Mouse (Mus musculus): ENCODE results near the gene Tceal6. TPM values are rescaled to one million over a fixed set of nuclear protein-coding genes. Genes with fewer than 3 reads are reported as not detected.
"Not testable (repeated sequence)": the region's sequence is repeated elsewhere in the genome, so short reads cannot be mapped to it uniquely, and the experiment has no call there.

The Tceal6 gene
- total RNA-seq (2017) = not detected in 2 replicates

DNA sequence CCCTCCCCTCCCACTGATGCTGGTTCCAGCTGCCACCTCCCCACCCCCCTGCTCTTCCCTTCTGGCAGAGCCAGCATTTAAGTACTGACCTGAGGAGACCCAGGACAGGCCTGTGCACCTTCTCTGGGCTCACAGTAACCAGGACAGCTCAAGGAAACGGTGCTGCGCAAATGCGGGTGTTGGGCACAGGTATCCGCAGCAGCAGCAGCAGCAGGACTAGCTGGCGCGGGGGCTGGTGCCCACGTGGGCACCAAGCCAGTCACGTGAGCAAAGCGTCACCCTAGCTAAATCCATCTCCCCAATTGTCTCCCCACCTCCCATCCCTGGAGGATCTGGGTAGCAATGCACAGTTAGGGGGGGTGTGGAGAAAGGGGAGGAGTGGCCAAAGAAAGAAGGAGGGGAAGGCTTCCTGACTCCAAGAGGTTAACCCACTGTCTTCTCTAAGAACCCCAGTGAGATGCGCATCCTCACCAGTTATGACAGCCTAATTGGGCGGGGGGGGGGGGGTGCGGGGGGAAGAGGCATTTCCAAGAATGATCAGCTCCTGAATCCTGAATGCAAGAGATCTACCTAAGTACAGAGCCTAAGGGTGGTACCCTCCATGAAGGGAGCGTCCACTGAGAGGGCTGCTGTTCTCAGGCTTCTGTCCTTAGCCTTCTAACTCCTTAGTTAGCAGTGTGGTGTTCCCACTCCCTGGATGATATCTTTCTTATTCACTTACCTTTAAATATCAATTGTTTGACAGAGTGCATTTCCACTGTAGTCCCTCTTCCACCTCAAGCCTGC, at the start of gene Tceal6:
Gene Tceal6 (minus strand): TSS at position 252 of the 786 bp plus-strand sequence.
- ATAC-seq (ENCODE audit: extremely low read depth, insufficient number of reproducible peaks, low FRiP score, poor library complexity, severe bottlenecking) = no peak

DNA sequence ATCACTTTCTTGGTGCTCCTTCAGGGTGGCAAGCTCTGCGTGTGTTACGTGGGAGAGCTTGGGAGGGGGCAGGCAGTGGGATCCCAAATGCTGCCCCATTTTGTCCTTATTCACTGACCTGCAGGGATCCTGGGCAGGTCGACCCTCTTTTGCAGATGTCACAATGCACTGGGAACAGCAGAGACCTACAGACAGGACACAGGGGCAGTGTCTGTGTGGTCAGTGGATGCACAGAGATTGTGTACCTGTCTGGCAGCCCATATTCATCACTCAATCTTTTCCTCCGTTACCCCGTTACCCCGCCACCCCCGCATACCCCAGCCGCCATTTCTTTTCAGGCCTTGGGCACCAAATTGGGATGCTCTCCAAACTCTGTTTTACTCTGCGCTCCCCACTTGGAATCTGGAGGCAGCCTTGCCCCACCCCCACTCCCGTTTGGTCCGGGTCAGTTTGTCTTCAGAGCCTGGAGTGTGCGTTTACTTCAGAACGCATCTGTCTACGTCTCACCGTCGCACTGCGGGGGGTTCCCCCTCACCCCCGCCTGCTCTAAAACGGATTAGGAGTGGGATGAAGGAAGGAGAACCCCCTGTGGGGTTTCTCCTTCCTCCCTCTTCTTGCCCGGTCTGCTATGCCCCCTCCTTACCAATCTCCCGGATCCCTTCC, 583 bp downstream of the Tceal6 start:
- not testable (repeated sequence) for ATAC-seq (ENCODE audit: extremely low read depth, insufficient number of reproducible peaks, low FRiP score, poor library complexity, severe bottlenecking)

GRCm38 (mm10) chrX:135189924-135190323, 20.6 kb downstream of the Tceal6 start:
- 0 out of 2 replicates have a peak, but pooled peaks have one; percentile 26 for ATAC-seq (ENCODE audit: extremely low read depth, insufficient number of reproducible peaks, low FRiP score, poor library complexity, severe bottlenecking)

DNA sequence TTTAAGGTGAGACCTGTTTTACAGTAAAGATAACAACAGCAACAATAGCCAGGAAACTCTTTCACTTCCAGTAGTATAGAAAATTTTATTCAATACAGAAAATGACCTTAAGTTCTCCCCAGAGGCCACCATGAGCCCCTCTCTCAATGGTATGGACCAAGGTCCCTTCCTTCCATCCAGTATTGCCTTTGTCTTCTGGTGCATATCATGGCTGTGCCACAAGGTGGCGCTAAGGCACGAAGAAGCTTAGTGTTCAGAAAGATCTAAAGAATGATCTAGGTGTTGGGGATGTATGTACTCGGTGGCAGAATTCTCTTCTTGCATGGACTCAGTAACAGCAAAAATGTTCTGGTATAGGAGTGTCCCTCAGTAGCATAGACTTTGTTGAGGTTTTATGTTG, 21.8 kb downstream of the Tceal6 start:
- ATAC-seq (ENCODE audit: extremely low read depth, insufficient number of reproducible peaks, low FRiP score, poor library complexity, severe bottlenecking) = not testable (repeated sequence)

DNA sequence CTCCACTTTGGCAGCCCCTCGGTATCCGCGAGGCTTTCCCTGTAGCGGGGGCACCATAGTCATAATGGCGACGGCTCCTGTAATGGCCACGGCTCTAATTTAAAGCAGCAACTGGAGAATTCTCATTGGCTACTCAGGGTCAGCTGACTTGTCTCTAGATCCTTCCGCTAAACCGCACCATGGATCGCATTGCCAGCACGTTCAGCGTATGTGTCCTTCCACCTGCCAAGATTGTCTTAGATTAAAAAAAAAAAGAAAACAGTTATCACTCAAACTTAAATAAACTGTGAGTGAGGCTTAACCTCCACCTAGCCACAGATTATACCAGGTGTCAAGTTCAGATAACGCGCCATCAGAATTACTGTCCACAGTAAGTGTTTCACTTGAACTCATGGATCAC, 33.0 kb downstream of the Tceal6 start, which contains the start of gene Gm15023:
Gene Gm15023 (minus strand): TSS at position 101 of the 400 bp plus-strand sequence.
- not testable (repeated sequence) for ATAC-seq (ENCODE audit: extremely low read depth, insufficient number of reproducible peaks, low FRiP score, poor library complexity, severe bottlenecking)

Other genes with a start within 250 kb of the Tceal6 start
- not detected in 2 replicates for gene Nxf2, start 245.9 kb downstream of the Tceal6 start, total RNA-seq (2017)
- 7.6 and 9.1 TPM in 2 replicates for gene Zmat1, start 201.5 kb downstream of the Tceal6 start, total RNA-seq (2017)
- not detected in 2 replicates for gene Gm15023, start 33.1 kb downstream of the Tceal6 start, total RNA-seq (2017)
- gene Pramel3, start 91.6 kb upstream of the Tceal6 start, total RNA-seq (2017) = not detected in 2 replicates
- not detected in 2 replicates for gene Gm5128, start 162.6 kb upstream of the Tceal6 start, total RNA-seq (2017)
- not detected in 2 replicates for gene Gm7903, start 223.1 kb upstream of the Tceal6 start, total RNA-seq (2017)